Mouse (Mus musculus) liver, adult (tissue): ENCODE results near the gene Mup16.
"Not testable (repeated sequence)": the region's sequence is repeated elsewhere in the genome, so short reads cannot be mapped to it uniquely, and the experiment has no call there.

Experiments
- GATA4 ChIP-seq: IDR thresholded peaks from 2 replicates; pipeline ENCODE4 v1.6.1; 2014; ENCODE audit warnings: mild to moderate bottlenecking, low read length; ENCODE audit not compliant: insufficient replicate concordance

The Mup16 gene

GRCm38 (mm10) chr4:61519431-61519830 is at the start of gene Mup16:
Gene Mup16, minus strand, starts transcription at chr4:61519531.
- TF ChIP-seq GATA4: not testable (repeated sequence)
